Mouse (Mus musculus) embryo, embryonic 10 days (tissue): ENCODE results near the gene Olfr206.
"Not testable (repeated sequence)": the region's sequence is repeated elsewhere in the genome, so short reads cannot be mapped to it uniquely, and the experiment has no call there.

ENCODE experiments used
- DNase-seq: peaks from one replicate; pipeline ENCODE4 v3.0.0-alpha.2; 2015; ENCODE audit warnings: low spot score

Olfr206 gene

GRCm38 (mm10) chr16:59349146-59349545 is at the start of gene Olfr206:
Gene Olfr206 (minus strand): TSS chr16:59349246.
- DNase-seq: no peak

- no peak for DNase-seq
These were observed 44.3 kb upstream of the Olfr206 start for GRCm38 (mm10) chr16:59393300-59393699.

- no peak for DNase-seq
These were observed 14.8 kb upstream of the Olfr206 start, which contains the start of gene Olfr209 for GRCm38 (mm10) chr16:59363893-59364292. Gene Olfr209 (minus strand): TSS chr16:59363993.

GRCm38 (mm10) chr16:59331038-59331437 is 18.0 kb downstream of the Olfr206 start, which contains the start of gene Olfr205:
Gene Olfr205 (minus strand): TSS chr16:59331138.
- no peak for DNase-seq

- DNase-seq: not testable (repeated sequence)
These were observed 25.8 kb downstream of the Olfr206 start for GRCm38 (mm10) chr16:59323262-59323661.

GRCm38 (mm10) chr16:59318148-59318547 is 30.9 kb downstream of the Olfr206 start, which contains the start of gene Olfr204:
Gene Olfr204 (minus strand): TSS chr16:59318248.
- no peak for DNase-seq

GRCm38 (mm10) chr16:59298581-59298980 is 50.5 kb downstream of the Olfr206 start, which contains the start of gene Olfr203:
Gene Olfr203 (plus strand): TSS chr16:59298881.
- no peak for DNase-seq
